Mouse (Mus musculus): ENCODE measurements around the gene Gm21830. TPM values are rescaled to one million over a fixed set of nuclear protein-coding genes. Genes with fewer than 3 reads are reported as not detected.
A peak's percentile ranks its signal among the peaks of the same experiment; 100 is the strongest.
"Not testable (repeated sequence)": the region's sequence is repeated elsewhere in the genome, so short reads cannot be mapped to it uniquely, and the experiment has no call there.

Gm21830 gene
- polyA plus RNA-seq, 1 experiment from 2014 or later = not detected

DNA sequence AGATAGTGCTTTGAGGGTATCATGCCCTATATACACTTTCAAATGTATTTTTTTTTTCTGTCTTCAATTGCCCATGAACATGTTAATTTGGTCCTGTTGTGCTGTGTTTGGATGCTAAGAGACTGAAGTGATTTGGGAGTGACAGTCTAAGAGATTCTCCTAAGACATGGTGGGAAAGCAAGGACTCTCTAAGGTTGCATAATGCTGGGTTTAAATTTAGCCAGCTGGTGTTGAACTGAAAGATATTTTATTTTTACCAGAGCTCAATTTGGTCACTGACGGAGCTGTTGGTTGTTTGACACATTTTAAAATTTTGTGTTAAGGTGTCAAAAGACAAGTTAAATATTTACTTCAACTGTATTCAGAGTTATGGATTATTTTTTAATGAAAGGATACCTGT is 33.2 kb downstream of the Gm21830 start:
- DNase-seq = no peak

GRCm38 (mm10) chr2:67447206-67447605 is 33.7 kb downstream of the Gm21830 start:
- Histone ChIP-seq H3K4me3 (ENCODE audit: low read depth, low read length) (no peak overlapping the region), H3K4me2 (no peak overlapping the region), H3K9ac (no peak overlapping the region), H3K27me3 (ENCODE audit: insufficient read depth, low read length) (no peaks in the 10 kb centered on the region), H3K36me3 (ENCODE audit: insufficient read depth) (no peaks in the 10 kb centered on the region), H3K27ac (ENCODE audit: low read depth) (no peak overlapping the region), H3K9me3 (ENCODE audit: low read depth, low read length) (no peaks in the 10 kb centered on the region), H3K4me1 (ENCODE audit: insufficient read depth) (no peaks in the 10 kb centered on the region)
- ATAC-seq (ENCODE audit: insufficient read depth) (no peak), DNase-seq (no peak)
- WGBS = 64% methylated on average over 12 of the region's 12 CpGs
- TF ChIP-seq CTCF (IDR thresholded peaks at IDR 0.05; ENCODE audit: low read depth) = no peak

More for the DNA sequence above, 33.2 kb downstream of the Gm21830 start:
- H3K4me2 ChIP-seq = no peak overlapping the region
- no peak overlapping the region for H3K9ac ChIP-seq
- no peaks in the 10 kb centered on the region for H3K9me3 ChIP-seq (ENCODE audit: low read depth, low read length)
- no peak for TF ChIP-seq CTCF (IDR thresholded peaks at IDR 0.05; ENCODE audit: low read depth)
- H3K27me3 ChIP-seq (ENCODE audit: insufficient read depth, low read length) = no peaks in the 10 kb centered on the region
- H3K36me3 ChIP-seq (ENCODE audit: insufficient read depth) = no peaks in the 10 kb centered on the region
- no peak overlapping the region for H3K27ac ChIP-seq (ENCODE audit: low read depth)
- WGBS = 42% methylated on average over 1 of the region's 1 CpGs
- no peaks in the 10 kb centered on the region for H3K4me1 ChIP-seq (ENCODE audit: insufficient read depth)
- no peak for ATAC-seq (ENCODE audit: insufficient read depth)
- no peak overlapping the region for H3K4me3 ChIP-seq (ENCODE audit: low read depth, low read length)

DNA sequence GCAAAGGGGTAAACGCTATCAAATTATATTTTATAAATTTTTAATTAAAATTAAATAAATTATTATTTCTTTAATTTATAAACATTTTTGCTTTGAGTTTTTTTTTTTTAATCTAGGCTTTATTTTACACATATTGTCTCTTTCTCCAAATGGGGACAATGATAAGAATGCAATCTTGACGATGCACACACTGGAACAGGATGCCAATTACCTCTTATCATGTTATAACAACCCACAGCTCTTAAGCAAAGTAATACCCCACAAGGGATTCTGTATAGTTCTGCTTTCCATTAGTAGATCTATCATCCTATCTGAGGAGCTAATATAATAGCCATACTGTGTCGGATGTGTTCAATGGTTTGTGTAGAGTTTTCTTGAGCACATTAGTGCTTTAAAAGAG is 47.3 kb downstream of the Gm21830 start:
- Histone ChIP-seq H3K36me3 (ENCODE audit: insufficient read depth) (no peaks in the 10 kb centered on the region), H3K4me1 (ENCODE audit: insufficient read depth) (no peaks in the 10 kb centered on the region), H3K27ac (ENCODE audit: low read depth) (no peak overlapping the region), H3K4me2 (no peak overlapping the region), H3K4me3 (ENCODE audit: low read depth, low read length) (no peak overlapping the region), H3K9me3 (ENCODE audit: low read depth, low read length) (no peaks in the 10 kb centered on the region), H3K27me3 (ENCODE audit: insufficient read depth, low read length) (no peaks in the 10 kb centered on the region), H3K9ac (no peak overlapping the region)
- 82% methylated on average over 3 of the region's 3 CpGs for WGBS
- no peak for DNase-seq
- TF ChIP-seq CTCF (IDR thresholded peaks at IDR 0.05; ENCODE audit: low read depth) = no peak
- no peak for ATAC-seq (ENCODE audit: insufficient read depth)

DNA sequence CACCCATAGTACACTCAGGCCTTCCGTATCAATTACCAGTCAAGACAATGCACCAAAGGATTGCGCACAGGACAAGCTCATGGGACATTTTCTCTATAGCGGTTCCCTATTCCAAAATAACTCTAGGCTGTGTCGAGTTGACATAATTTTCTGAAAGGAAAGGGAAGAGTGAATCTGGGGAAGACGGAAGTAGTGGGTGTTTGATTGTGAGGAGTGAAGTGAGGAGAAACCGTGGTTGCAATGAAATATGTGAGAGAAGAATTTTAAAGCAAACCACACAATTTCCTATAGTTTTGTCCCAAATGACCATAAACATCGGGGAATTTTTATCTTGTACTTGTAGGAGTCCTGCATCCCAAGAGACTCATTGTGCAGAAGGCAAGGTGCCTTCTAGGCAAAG is 53.5 kb downstream of the Gm21830 start:
- H3K27ac ChIP-seq (ENCODE audit: low read depth) = no peak overlapping the region
- 83% methylated on average over 7 of the region's 7 CpGs for WGBS
- H3K4me3 ChIP-seq (ENCODE audit: low read depth, low read length) = no peak overlapping the region
- no peak overlapping the region for H3K9ac ChIP-seq
- no peaks in the 10 kb centered on the region for H3K36me3 ChIP-seq (ENCODE audit: insufficient read depth)
- no peaks in the 10 kb centered on the region for H3K27me3 ChIP-seq (ENCODE audit: insufficient read depth, low read length)
- ATAC-seq (ENCODE audit: insufficient read depth) (no peak), DNase-seq (no peak)
- H3K9me3 ChIP-seq (ENCODE audit: low read depth, low read length) = no peaks in the 10 kb centered on the region
- TF ChIP-seq CTCF (IDR thresholded peaks at IDR 0.05; ENCODE audit: low read depth) = no peak
- H3K4me2 ChIP-seq = no peak overlapping the region
- no peaks in the 10 kb centered on the region for H3K4me1 ChIP-seq (ENCODE audit: insufficient read depth)

- not testable (repeated sequence) for DNase-seq; H3K27ac ChIP-seq (ENCODE audit: low read depth); H3K9ac ChIP-seq; ATAC-seq (ENCODE audit: insufficient read depth); H3K9me3 ChIP-seq (ENCODE audit: low read depth, low read length); H3K4me2 ChIP-seq; H3K27me3 ChIP-seq (ENCODE audit: insufficient read depth, low read length); H3K4me1 ChIP-seq (ENCODE audit: insufficient read depth); H3K4me3 ChIP-seq (ENCODE audit: low read depth, low read length); H3K36me3 ChIP-seq (ENCODE audit: insufficient read depth)
- WGBS = 47% methylated on average over 5 of the region's 5 CpGs
Measured at GRCm38 (mm10) chr2:67470030-67470429, 56.5 kb downstream of the Gm21830 start.

DNA sequence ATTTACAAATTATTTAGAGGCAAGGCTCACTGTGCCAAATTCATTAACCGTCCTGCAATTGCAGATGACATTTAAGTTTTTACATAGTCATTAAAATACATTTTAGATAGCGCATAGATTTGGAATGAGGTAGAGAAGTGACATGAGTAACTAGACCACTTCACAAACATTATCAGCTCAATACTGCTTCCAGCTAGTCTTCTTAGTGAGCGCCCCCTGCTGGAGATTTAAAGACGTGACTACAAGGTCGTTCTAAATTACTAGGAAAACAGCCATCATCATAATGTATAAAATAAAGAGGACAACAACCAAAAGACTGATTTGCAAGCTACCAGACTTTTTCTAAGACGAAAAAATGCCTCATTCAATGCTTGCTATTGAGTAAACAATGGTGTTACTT is 64.2 kb downstream of the Gm21830 start:
- Histone ChIP-seq H3K27me3 (ENCODE audit: insufficient read depth, low read length) (no peaks in the 10 kb centered on the region), H3K27ac (ENCODE audit: low read depth) (no peak overlapping the region), H3K9ac (no peak overlapping the region), H3K4me2 (no peak overlapping the region), H3K4me3 (ENCODE audit: low read depth, low read length) (no peak overlapping the region), H3K36me3 (ENCODE audit: insufficient read depth) (no peaks in the 10 kb centered on the region), H3K4me1 (ENCODE audit: insufficient read depth) (no peaks in the 10 kb centered on the region), H3K9me3 (ENCODE audit: low read depth, low read length) (no peaks in the 10 kb centered on the region)
- ATAC-seq (ENCODE audit: insufficient read depth) (no peak), DNase-seq (peak; percentile 85)
- peak; percentile 68 for TF ChIP-seq CTCF (IDR thresholded peaks at IDR 0.05; ENCODE audit: low read depth)
- WGBS = 17% methylated on average over 6 of the region's 6 CpGs

GRCm38 (mm10) chr2:67481051-67481450 is 67.5 kb downstream of the Gm21830 start:
- 63% methylated on average over 3 of the region's 3 CpGs for whole genome bisulfite sequencing
- Histone ChIP-seq H3K9me3 (ENCODE audit: low read depth, low read length) (no peaks in the 10 kb centered on the region), H3K36me3 (ENCODE audit: insufficient read depth) (no peaks in the 10 kb centered on the region), H3K27ac (ENCODE audit: low read depth) (no peak overlapping the region), H3K4me3 (ENCODE audit: low read depth, low read length) (no peak overlapping the region), H3K27me3 (ENCODE audit: insufficient read depth, low read length) (no peaks in the 10 kb centered on the region), H3K9ac (no peak overlapping the region), H3K4me1 (ENCODE audit: insufficient read depth) (no peaks in the 10 kb centered on the region), H3K4me2 (no peak overlapping the region)
- no peak for ATAC-seq (ENCODE audit: insufficient read depth)
- no peak for TF ChIP-seq CTCF (IDR thresholded peaks at IDR 0.05; ENCODE audit: low read depth)
- no peak for DNase-seq

Other genes with a start within 250 kb of the Gm21830 start
- gene Gm26727, start 19.5 kb downstream of the Gm21830 start, polyA plus RNA-seq (2014; fragmentation: Nextera tagmentation; extraction: Ambion mirVana) = not detected in 2 replicates
- gene Xirp2, start 32.3 kb downstream of the Gm21830 start, polyA plus RNA-seq (2014; fragmentation: Nextera tagmentation; extraction: Ambion mirVana) = not detected in 2 replicates
- 2.9 and 3.4 TPM in 2 replicates for gene B3galt1, start 152.1 kb downstream of the Gm21830 start, polyA plus RNA-seq (2014; fragmentation: Nextera tagmentation; extraction: Ambion mirVana)